Mouse (Mus musculus): Measurements from ENCODE around the gene Dynlt1f.
"Not testable (repeated sequence)": the region's sequence is repeated elsewhere in the genome, so short reads cannot be mapped to it uniquely, and the experiment has no call there.

Gene Dynlt1f

DNA sequence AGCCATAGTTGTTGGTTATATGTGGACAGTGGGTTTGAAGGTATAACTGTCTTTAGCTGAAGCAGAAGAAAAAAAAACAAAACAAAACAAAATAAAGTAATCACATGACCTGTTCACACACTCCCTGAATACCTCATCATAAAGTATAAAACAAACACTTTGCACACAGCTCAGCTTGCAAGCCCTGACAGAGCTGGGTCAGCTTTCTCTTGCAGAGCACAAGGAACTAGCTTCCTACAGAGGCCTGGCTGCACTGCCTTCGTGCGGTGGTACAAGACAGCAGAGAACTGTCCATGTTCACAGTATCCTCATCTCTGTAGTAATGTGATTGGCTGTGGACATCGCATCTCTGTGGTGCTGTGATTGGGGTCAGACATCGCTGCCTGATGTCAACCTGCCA is 25.3 kb downstream of the Dynlt1f start:
- intact Hi-C loops (cut with DNase I), result not testable (repeated sequence)

DNA sequence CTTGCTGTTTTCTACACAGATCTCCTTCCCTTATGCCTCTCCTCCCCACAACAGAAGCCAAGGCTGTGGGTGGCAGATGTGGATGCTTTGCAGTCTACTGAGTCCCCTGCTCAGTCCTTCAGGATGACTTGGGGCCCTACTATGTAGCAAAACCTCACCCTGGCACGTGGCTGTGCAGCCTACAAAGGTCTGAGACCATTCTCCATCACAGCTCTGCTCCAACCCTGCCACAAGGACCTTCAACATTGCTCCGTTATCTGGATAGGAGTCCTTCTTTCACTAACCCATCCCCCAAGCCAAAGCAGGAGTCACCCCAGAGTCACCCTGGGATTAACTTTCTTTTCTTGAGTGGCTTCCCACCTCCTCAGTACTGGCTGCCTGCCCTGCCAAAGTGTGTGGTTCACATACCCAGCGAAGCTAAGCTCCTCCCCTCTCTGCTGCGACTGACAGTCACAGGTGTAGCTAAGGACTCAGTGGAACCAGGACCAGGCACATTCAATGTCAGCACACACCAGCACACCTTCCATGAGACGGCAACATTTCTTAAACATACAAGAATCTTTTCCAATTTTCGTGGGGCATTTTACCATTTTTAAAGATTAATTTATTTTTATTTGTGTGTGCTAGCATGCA is 30.7 kb downstream of the Dynlt1f start:
- intact Hi-C loops (cut with DNase I), result not testable (repeated sequence)

DNA sequence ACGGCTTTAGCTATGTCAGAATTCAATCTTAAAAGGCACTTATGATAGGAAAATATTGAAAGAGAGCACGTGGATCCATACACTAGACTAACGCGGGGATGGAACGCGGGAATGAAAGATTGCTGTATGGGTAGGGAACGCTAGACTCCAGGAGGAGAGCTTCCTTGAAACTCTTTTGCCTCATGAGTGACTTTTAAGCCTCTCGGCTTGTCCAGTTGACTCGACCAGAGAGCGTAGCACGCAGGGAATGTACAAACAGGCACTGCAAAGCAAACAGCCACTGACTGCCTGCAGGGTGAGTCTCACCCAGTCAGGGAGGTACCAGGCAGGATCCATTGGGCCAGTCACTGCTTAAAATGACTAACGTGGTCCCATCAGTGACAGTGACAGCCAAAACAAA is 33.7 kb downstream of the Dynlt1f start:
- intact Hi-C loops (cut with DNase I), result not testable (repeated sequence)

DNA sequence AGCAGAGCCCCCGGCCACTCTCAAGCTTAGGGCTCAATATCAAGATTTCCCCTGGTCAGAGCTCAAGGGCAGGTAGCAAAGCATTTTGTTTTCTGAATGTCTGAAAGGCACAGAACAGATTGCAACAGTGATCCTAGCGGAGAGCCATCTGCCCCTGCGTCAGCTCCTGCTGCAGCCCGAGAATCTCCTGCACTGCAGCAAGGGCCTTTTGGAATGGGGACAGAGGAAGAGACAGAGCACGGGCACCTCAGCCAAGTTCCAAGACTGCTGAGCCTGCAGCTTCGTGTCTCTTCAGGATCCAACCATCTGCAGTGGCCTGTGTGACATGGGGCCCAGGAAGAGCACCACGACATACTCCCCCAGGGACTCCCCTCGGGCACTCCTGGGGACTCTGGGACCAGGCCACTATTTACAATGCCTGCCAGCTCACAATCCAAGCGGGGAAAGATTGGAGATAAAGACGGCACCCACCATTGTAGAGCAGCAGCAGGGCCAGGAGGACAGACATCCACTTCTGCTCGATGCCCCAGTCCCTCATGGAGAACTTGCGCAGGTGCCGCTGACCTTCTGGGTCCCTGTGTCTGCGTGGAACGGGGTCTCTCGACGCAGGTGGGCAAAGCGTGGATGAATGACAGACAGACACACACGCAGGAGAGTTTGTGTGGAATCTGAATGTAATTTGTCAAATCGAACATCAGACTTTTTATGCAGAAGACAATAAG is 34.8 kb downstream of the Dynlt1f start:
- intact Hi-C loops (cut with DNase I), result not testable (repeated sequence)

DNA sequence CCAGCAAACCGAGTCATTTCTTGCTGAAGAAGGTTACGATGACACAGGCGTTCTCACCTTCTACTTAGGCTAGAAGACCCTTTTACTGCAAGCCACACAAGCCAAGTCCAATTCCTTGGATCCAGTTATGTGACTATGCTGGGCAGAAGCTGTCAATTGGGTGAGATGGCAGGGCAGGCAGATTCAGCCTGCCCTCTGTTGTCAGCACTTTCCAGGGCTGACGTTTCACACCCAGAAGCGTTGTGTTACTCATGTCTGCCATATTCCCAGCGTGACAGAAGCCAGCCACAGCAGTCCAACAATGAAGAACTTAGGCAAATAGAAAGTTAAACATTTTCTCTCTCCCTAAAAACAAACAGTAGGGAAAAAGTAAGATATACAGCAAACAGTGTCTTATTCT is 35.7 kb downstream of the Dynlt1f start:
- intact Hi-C loops (cut with DNase I), result not testable (repeated sequence)

DNA sequence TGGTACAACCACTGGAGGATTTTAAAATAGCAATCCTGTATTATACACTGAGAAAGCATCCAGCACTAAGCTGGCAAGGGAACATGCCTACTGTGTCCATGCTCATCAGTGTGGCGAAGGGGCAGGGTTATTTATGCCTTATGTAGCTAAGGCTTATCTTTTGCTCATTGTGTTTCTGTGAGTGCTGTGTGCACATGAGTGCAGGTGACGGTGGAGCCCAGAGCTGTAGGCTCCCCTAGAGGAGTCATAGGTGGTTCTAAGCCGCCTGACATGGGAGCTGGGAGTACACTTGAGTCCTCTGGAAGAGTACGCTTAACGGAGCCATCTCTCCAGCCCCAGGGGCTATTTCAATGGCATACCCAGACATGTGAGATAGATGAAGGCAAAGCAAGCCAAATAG is 36.4 kb downstream of the Dynlt1f start:
- intact Hi-C loops (cut with DNase I), result not testable (repeated sequence)

DNA sequence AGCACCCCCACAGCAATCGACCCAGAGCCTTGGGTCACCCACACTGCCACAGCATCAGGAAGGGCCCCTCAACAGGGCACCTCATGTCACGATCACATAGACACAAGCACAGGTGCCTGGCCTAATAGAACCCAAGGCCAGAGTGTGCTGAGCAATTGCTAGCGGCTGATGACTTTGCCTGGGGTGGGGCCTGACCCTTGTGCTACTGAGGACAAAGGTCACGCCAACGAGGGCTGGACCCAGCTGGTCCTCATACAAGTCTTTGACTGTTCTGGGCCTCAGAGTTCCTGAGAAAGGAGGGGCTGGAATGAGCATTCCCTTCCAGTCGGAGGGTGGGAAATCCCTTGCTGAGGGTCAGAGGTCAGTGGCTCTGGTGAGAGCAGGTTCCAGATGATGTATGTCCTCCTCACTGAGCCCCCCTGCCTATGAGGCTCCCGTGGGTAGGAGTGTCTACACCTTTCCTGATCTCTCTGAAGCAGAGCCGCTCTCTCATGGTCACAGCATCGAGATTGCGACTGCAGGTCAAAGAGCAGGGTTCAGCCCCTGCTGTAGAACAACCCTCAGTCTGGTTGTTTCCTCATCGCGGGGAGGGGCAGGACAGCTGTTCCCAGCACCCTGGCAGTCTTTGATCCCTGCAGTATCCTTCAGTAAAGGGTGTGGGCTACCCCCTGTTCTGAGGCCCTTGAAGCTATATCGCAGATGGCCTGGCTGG is 37.9 kb downstream of the Dynlt1f start:
- intact Hi-C loops (cut with DNase I), result not testable (repeated sequence)

DNA sequence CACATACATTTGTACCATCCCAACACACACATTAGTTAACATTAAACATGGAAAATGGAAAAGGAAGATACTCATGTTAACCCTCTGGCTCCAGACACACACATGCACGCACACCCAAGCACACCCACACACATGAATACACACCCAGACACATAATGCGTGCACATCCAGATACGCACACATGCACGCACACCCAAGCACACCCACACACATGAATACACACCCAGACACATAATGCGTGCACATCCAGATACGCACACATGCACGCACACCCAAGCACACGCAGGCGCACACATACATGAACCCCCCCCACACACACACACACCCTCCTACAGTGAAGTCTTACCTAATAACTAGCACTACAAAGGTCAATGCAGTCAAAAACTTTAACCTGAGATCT is 39.0 kb downstream of the Dynlt1f start:
- intact Hi-C loops (cut with DNase I), result not testable (repeated sequence)

DNA sequence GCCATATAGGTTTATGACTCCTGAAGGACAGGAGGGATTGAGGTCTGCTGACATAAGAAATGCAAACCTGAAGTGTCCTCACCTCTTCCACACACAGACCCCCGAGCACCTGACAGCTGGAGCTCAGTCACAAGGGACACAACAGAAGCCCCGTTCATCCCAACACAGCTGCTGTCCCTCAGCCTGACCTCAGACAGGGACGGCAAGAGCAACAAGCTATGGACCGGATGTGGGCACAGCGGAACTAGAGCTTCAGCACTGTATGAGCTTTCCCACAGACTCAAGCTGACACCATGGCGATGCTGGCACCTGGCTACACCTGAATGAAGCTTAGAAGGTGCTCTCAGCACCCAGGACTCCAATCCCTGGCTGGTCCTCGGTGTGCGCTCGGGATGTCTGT is 41.4 kb downstream of the Dynlt1f start:
- intact Hi-C loops (cut with DNase I), result not testable (repeated sequence)

DNA sequence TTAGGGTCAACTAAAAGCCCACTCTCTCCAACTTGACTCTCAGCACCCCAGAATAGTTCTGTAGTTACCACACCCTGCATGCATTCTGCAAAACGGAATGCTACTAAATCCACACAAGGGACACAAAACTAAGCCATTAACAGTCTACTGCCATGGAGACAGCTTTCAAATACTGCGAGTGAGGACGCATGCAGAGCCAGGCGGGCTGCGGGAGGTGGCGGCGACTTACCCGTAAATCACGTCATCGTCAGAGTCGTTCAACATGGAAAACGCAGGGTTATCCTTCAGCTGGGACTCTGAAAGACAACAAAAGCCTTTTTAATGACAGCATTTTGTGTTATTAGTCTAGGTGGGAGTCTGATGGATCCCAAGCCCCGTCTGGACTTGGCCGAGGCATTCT is 42.2 kb downstream of the Dynlt1f start:
- intact Hi-C loops (cut with DNase I), result not testable (repeated sequence)

DNA sequence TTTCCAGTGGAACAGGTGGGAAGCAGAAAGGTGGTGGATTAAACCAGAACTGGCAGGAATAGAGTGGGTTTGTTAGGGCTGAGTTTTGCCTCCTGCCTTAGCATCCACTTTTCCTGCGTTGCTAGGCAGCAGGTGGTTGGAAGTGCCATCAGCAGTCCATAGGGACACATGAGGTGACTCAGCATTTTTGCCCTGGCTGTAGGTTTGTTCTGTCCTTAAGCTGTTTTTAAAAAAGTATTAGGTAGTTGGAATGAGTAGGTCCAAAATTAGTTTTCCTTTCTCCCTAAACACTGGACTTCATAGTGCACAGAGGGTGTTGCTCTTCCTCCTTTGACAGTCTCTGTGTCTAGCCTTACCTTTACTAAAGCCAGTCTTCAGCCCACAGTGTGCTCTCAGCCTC is 50.4 kb downstream of the Dynlt1f start:
- intact Hi-C loops (cut with DNase I), result not testable (repeated sequence)

DNA sequence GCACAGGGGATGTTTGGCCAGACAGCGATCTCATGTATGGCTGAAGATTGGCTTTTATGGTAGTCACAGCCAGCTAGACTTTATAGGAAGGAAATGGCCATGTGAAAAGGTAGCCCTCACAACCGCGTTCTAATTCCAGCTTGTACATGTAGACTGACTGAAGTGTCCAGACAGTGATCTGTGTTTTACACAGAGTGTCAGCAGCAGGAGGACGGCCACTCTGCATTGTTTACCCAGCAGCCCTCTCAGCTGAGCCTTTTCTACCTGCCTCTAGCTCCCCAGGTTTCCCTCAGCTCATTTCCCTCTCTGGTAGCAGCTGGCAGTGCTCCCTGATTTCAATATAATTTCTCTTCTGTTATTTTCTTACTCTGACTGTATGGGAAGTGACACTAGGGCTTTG is 53.5 kb downstream of the Dynlt1f start:
- intact Hi-C loops (cut with DNase I), result not testable (repeated sequence)

DNA sequence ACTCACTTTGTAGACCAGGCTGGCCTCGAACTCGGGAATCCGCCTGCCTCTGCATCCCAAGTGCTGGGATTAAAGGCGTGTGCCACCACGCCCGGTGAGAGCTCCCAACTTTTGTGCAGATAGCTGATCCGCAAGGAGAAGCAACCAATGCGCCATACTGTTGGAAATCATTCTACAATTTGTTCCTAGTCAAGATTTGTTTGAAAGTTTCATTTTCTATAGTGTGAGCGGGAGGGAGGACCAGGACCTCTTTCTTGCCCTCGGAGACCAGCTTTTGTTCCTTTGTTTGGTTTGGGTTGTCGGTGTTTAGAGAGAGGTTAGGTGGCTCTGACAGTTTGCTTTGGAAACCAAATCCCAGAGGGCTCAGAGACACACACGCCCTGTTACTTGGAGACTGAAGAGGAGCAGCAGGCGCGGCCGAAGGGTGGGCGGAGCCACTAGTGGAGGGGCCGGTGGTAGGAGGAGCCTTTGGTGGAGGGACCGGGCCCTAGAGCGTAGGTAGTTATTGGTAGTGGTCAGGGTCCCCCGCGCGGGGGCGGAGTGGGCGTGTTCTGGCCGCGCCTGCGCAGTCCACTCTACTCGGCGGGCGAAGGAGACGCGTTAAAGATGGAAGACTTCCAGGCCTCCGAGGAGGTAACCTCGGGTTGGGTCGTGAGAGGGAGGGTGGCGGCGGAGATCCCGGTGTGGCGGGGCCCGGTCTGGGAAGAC is 54.3 kb downstream of the Dynlt1f start, which contains the start of gene Dynlt1c:
Dynlt1c (plus strand) TSS at position 468 of the 708 bp plus-strand sequence.
- intact Hi-C loops (cut with DNase I), result not testable (repeated sequence)

DNA sequence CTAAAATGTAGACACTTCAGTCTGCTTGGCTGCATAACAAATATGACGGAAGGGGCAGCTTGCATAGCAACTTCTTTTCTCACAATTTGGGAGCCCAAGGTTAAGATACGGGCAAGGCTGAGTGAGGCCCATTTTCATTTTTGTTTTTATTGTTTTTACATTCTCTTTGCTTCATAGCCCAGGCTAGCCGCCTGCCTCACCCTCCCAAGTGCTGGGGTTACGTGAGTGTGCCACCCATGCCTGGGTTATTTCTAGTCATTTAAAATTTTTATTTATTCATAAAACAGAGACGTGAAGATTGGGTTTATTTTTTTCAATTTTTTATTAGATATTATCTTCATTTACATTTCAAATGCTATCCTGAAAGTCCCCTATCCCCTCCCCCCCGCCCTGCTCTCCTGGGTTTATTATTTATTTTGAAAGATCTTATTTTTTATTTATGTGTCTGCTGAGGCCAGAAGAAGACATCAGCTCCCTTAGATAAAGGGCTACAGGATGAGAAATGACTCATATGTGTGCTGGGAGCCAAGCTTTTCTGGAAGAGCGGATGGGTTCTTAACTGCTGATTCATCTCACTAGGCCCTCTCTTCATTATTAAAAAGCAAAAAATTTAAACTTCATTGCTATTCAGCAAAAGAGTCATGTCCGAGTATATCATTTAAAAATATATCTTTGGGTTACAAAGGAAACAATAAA is 55.3 kb downstream of the Dynlt1f start:
- intact Hi-C loops (cut with DNase I), result not testable (repeated sequence)

DNA sequence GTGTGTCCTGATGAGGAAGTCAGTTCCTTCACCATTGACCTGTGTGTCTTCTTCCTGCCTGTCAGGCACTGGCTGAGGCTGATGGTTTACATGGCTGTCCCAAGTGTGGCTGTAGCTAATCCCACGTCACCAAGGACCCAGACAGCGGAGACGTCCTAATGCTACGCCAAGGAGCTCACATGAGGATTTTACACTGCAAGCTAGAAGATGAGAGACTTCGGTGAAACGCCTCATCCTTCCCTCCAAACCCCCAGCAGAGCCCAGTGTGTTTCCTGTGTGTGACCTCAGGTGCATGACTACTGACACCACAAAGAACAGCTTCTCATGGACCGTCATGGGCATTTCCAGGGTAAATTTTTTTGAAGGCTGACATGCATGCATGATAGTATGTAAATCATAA is 57.3 kb downstream of the Dynlt1f start:
- intact Hi-C loops (cut with DNase I), result not testable (repeated sequence)
